Mouse (Mus musculus) neural tube, embryonic 14.5 days (tissue): ENCODE results near the gene Kcnc3. TPM values are rescaled to one million over a fixed set of nuclear protein-coding genes. Genes with fewer than 3 reads are reported as not detected.

Experiments used
- ATAC-seq: fragments of 200-750 bp; cut with Nextera tagmentation; 2 replicates; pipeline ENCODE4 v1.8.0; 2017; ENCODE audit warnings: low read depth, mild to moderate bottlenecking, moderate TSS enrichment, moderate library complexity
- H3K27ac ChIP-seq: fragments of 300-500 bp; sonication (generic); 2 replicates; pipeline ENCODE4 v1.5.1; 2014; ENCODE audit warnings: low read depth, mild to moderate bottlenecking, control low read depth, low read length, moderate library complexity, mixed read lengths
- H3K27me3 ChIP-seq: fragments of 300-500 bp; sonication (generic); 2 replicates; pipeline ENCODE4 v1.6.1; 2014; ENCODE audit warnings: low read length; ENCODE audit not compliant: control insufficient read depth, insufficient read depth
- H3K36me3 ChIP-seq: fragments of 300-500 bp; sonication (generic); 2 replicates; pipeline ENCODE4 v1.6.1; 2014; ENCODE audit warnings: low read length, mixed read lengths; ENCODE audit not compliant: control insufficient read depth, insufficient read depth
- H3K4me1 ChIP-seq: fragments of 300-500 bp; sonication (generic); 2 replicates; pipeline ENCODE4 v1.6.1; 2014; ENCODE audit warnings: low read length; ENCODE audit not compliant: control insufficient read depth, insufficient read depth
- H3K4me2 ChIP-seq: fragments of 300-500 bp; sonication (generic); 2 replicates; pipeline ENCODE4 v1.6.1; 2014; ENCODE audit warnings: mild to moderate bottlenecking, low read depth, low read length, control low read depth
- H3K4me3 ChIP-seq: fragments of 300-500 bp; sonication (generic); 2 replicates; pipeline ENCODE4 v1.5.1; 2014; ENCODE audit warnings: low read depth, low read length, control low read depth, mixed read lengths
- H3K9ac ChIP-seq: fragments of 300-500 bp; sonication (generic); replicated peaks from 2 replicates; pipeline ENCODE4 v1.6.1; 2014; ENCODE audit warnings: low read depth, mild to moderate bottlenecking, control low read depth, low read length, mixed read lengths
- H3K9me3 ChIP-seq: fragments of 300-500 bp; sonication (generic); 2 replicates; pipeline ENCODE4 v1.6.1; 2016; ENCODE audit warnings: low read length; ENCODE audit not compliant: control insufficient read depth
- WGBS: fragments of 180-500 bp; shearing (Covaris S2); extraction: QIAGEN DNeasy Blood & Tissue Kit; methylation state at CpG from one replicate; pipeline ENCODE4 v1.1.7; 2014; 5-methylcytosine and 5-hydroxymethylcytosine counted together
- polyA plus RNA-seq: library from polyadenylated mRNA; unstranded; fragments of >200 nt; fragmentation: Nextera tagmentation; extraction: Ambion mirVana; gene quantifications from 2 replicates; pipeline ENCODE4 v1.2.1, GENCODE M21; 2014

Kcnc3 gene
- polyA plus RNA-seq, 1 experiment from 2014 or later = 8.9 TPM

DNA sequence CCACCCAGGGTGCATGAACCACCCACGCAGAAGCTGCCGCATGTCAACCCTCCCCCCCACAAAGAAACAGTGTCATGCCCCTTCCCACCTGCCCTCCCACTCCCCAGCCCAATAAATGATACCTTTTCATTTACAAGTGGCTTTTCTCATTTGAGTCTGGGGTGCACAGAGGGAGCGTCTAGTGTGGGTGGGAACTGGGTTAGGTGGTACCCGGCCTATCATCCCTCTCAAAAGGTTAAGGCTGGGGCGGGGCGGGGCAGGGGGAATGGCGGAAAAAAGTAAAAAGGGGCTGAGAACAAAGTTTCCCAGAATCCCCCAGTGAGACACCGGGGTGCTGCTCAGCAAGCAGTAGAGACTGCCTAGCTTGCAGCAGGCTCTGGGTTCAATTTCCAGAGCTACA is 14.2 kb downstream of the Kcnc3 start:
- Histone ChIP-seq H3K9ac (0 out of 2 replicates have a peak overlapping the region, but pooled peaks have one; percentile 1), H3K27ac (no peak overlapping the region)

DNA sequence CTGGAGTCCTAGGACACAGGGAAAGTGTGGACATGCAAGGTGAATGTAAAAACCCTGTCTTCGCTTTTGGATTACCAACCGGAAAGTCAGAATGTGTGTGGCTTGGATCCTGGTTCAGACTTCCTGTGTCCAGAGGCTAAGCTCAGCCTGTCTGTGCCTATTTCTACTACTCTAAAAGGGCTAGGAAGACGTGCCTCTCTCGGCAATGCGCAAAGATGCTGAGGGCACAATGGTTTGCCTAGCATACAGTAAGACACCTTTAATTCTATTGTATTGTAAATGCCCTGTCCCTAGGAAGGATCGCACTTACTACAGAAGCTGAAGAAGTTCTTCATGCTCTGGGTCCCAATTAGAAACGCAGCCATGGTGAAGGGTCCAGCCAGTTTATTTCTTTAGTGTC is 15.0 kb downstream of the Kcnc3 start:
- Histone ChIP-seq H3K27ac (no peak overlapping the region), H3K36me3 (no peaks in the 10 kb centered on the region), H3K27me3 (peaks cover 12% of the 10 kb centered on the region; the same call in 1 of the 2 replicates), H3K4me1 (0 out of 2 replicates have a peak, but pooled peaks cover 5% of the 10 kb centered on the region), H3K9me3 (no peaks in the 10 kb centered on the region), H3K4me3 (no peak overlapping the region), H3K4me2 (no peak overlapping the region), H3K9ac (no peak overlapping the region)
- 40% methylated on average over 7 of the region's 7 CpGs for WGBS
- no peak for ATAC-seq

More for the DNA sequence above, 14.2 kb downstream of the Kcnc3 start:
- Histone ChIP-seq H3K9me3 (no peaks in the 10 kb centered on the region), H3K4me1 (0 out of 2 replicates have a peak, but pooled peaks cover 5% of the 10 kb centered on the region), H3K27me3 (peaks cover 12% of the 10 kb centered on the region; the same call in 1 of the 2 replicates), H3K36me3 (no peaks in the 10 kb centered on the region), H3K4me2 (peak overlapping the region; percentile 44), H3K4me3 (peak overlapping the region; percentile 14; the same call in 1 of the 2 replicates)
- WGBS = under 1% methylated on average over 8 of the region's 8 CpGs
- no peak; the same call in 1 of the 2 replicates for ATAC-seq

DNA sequence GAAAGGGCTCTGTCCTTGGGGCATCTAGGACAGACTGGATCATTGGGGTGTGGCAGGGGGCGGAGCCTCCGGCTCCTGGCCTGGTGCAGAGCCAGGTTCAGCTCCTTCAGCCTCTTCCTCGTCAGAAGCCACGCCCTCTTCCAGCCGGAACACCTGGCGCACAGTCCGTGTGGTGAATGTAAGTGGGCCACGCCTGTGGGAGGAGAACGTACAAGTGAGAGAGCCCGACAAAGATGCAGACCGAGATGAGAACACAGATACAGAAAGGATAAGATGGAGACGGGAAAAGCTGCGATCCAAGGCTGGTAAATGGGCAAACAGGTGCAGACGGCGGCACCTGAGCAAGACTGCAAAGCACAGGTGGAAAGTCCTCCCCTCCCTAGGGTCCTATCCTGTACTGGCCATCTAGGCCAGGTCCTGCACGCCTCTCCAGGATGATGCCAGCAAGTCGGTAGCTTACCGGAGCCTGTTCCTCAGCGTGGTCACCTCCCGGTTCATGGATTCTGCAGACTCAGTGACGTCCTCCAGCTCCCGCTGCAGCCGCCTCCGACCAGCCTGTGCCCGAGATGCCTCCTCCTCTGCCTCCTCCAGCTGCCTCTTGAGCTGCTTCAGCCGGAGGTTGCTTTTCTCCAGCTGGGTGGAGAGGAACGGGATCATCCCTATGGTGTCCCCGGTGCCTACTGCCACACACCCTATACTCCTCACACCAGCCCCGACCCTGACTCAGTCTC is 15.9 kb downstream of the Kcnc3 start:
- Histone ChIP-seq H3K36me3 (no peaks in the 10 kb centered on the region), H3K27ac (no peak overlapping the region), H3K9ac (no peak overlapping the region), H3K27me3 (peaks cover 12% of the 10 kb centered on the region; the same call in 1 of the 2 replicates), H3K4me3 (no peak overlapping the region), H3K9me3 (no peaks in the 10 kb centered on the region), H3K4me2 (no peak overlapping the region), H3K4me1 (0 out of 2 replicates have a peak, but pooled peaks cover 5% of the 10 kb centered on the region)
- WGBS = 8% methylated on average over 29 of the region's 29 CpGs
- no peak for ATAC-seq

- Histone ChIP-seq H3K9me3 (no peaks in the 10 kb centered on the region), H3K27ac (no peak overlapping the region)
- WGBS = 75% methylated on average over 7 of the region's 7 CpGs
Observed at GRCm38 (mm10) chr7:44612192-44612591, 21.7 kb downstream of the Kcnc3 start.

DNA sequence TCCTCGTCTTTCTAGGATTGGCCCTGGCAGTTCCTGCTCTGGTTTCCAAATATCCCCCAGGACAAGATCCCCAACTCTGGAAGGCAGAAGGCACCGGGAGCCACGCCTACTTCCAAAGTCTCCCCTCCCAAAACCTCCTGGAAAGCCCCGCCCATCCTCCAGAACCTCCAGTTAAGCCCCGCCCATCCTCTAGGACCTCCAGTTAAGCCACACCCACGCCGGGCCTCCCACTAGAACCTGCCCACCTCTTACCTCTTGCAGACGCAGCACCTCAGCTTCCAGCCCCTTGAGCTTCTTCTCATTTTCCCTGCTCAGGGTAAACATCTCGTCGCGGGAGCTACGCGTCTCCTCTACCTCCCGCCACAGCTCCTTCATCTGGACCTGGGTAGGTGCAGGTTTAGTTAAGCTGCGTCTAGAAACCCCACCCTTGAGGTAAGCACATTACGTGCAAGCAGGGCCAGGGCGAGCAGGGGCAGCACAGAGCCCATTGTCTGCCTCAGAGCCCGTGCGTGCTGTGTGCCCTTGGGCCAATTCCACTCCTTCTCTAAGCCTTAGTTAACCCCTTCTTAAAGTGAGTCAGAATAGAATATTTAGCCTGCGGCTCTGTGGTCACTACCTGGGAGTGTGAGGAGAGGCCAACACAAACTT is 23.7 kb downstream of the Kcnc3 start:
- Histone ChIP-seq H3K9me3 (no peaks in the 10 kb centered on the region), H3K4me3 (no peak overlapping the region), H3K36me3 (no peaks in the 10 kb centered on the region), H3K9ac (no peak overlapping the region), H3K27me3 (no peaks in the 10 kb centered on the region), H3K4me2 (no peak overlapping the region), H3K4me1 (no peaks in the 10 kb centered on the region), H3K27ac (no peak overlapping the region)
- 8% methylated on average over 20 of the region's 20 CpGs for WGBS
- ATAC-seq = no peak

More at GRCm38 (mm10) chr7:44612192-44612591, 21.7 kb downstream of the Kcnc3 start:
- H3K9ac ChIP-seq = no peak overlapping the region
- no peaks in the 10 kb centered on the region for H3K27me3 ChIP-seq
- H3K36me3 ChIP-seq = no peaks in the 10 kb centered on the region
- H3K4me1 ChIP-seq = no peaks in the 10 kb centered on the region
- H3K4me2 ChIP-seq = no peak overlapping the region
- H3K4me3 ChIP-seq = no peak overlapping the region
- ATAC-seq = no peak

DNA sequence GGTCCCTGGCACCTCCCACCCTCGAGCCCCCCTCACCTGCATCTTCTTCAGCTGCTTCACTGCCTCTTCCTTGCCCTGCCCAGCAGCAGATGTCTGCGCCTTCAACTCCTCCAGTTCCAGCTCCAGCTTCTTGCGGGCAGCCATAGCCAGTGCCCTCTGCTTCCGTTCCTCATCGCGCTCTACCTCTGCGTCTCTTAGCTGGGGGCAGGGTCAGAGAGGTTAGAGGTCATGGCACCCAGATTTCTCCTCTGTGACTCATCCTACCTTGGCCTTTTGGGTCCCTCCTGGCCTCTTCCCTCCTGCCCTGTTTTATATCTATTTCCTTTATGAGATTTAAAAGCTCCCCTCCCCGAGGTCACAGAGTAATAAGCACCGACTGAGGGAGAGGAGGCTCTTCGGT is 24.8 kb downstream of the Kcnc3 start:
- Histone ChIP-seq H3K4me3 (no peak overlapping the region), H3K27ac (no peak overlapping the region), H3K9me3 (no peaks in the 10 kb centered on the region), H3K27me3 (no peaks in the 10 kb centered on the region), H3K4me2 (no peak overlapping the region), H3K9ac (no peak overlapping the region), H3K4me1 (no peaks in the 10 kb centered on the region), H3K36me3 (no peaks in the 10 kb centered on the region)
- 14% methylated on average over 10 of the region's 10 CpGs for WGBS
- ATAC-seq = no peak

GRCm38 (mm10) chr7:44615987-44616386 is 25.5 kb downstream of the Kcnc3 start:
- no peak overlapping the region for H3K27ac ChIP-seq
- WGBS = 85% methylated on average over 14 of the region's 14 CpGs
- H3K36me3 ChIP-seq = no peaks in the 10 kb centered on the region
- no peaks in the 10 kb centered on the region for H3K9me3 ChIP-seq
- no peak overlapping the region for H3K9ac ChIP-seq
- H3K4me1 ChIP-seq = no peaks in the 10 kb centered on the region
- H3K4me3 ChIP-seq = no peak overlapping the region
- no peaks in the 10 kb centered on the region for H3K27me3 ChIP-seq
- H3K4me2 ChIP-seq = no peak overlapping the region
- ATAC-seq = no peak

DNA sequence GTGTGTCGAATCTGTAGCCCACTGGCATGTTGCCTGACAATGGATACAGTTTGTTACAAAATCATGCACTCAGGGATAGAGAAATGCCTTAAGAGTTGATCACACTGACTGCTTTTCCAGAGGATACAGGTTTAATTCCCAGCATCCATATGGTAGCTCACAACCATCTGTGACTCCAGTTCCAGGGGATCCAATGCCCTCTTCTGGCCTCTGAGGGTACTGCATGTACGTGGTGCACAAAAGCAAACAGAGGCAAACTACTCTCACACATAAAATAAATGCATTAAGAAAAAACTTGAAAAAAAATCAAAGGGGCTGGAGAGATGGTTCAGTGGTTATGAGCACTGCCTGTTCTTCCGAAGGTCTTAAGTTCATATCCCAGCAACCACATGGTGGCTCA is 26.6 kb downstream of the Kcnc3 start:
- H3K9me3 ChIP-seq = no peaks in the 10 kb centered on the region; the same call in 1 of the 2 replicates
- no peak for ATAC-seq
- WGBS = 71% methylated on average over 3 of the region's 3 CpGs
- H3K27me3 ChIP-seq = no peaks in the 10 kb centered on the region
- H3K4me1 ChIP-seq = no peaks in the 10 kb centered on the region
- H3K4me2 ChIP-seq = no peak overlapping the region
- H3K27ac ChIP-seq = no peak overlapping the region
- H3K36me3 ChIP-seq = no peaks in the 10 kb centered on the region
- H3K9ac ChIP-seq = no peak overlapping the region
- H3K4me3 ChIP-seq = no peak overlapping the region
